Mouse (Mus musculus): ENCODE measurements around the gene Sc5d.

GRCm38 (mm10) chr9:42296297-42296922 lies 32.4 kb upstream of the Sc5d start:
- TF ChIP-seq POLR2A (IDR thresholded peaks at IDR 0.05; ENCODE audit: borderline replicate concordance, extremely low read depth, insufficient read depth, insufficient read length, poor library complexity, severe bottlenecking) (no peak), CTCF (IDR thresholded peaks at IDR 0.05; ENCODE audit: borderline replicate concordance, extremely low read depth, insufficient read depth, insufficient read length) (no peak)
